Mouse (Mus musculus) forebrain, embryonic 11.5 days (tissue): ENCODE results near the gene Terf2ip. TPM values are rescaled to one million over a fixed set of nuclear protein-coding genes. Genes with fewer than 3 reads are reported as not detected.

Source experiments
- ATAC-seq: fragments of 200-750 bp; cut with Nextera tagmentation; replicated peaks from 2 replicates; pipeline ENCODE4 v1.8.0; 2017; ENCODE audit warnings: moderate TSS enrichment; ENCODE audit not compliant: low FRiP score
- DNase-seq: peaks from one replicate; pipeline ENCODE4 v3.0.0-alpha.2; 2017; ENCODE audit warnings: low spot score
- H3K27ac ChIP-seq: fragments of 300-500 bp; sonication (generic); 2 replicates; pipeline ENCODE4 v1.5.1; 2014; ENCODE audit warnings: low read depth, low read length
- H3K27me3 ChIP-seq: fragments of 300-500 bp; sonication (generic); 2 replicates; pipeline ENCODE4 v1.6.1; 2014; ENCODE audit warnings: mild to moderate bottlenecking, low read length, mixed read lengths; ENCODE audit not compliant: control insufficient read depth, insufficient read depth
- H3K36me3 ChIP-seq: fragments of 300-500 bp; sonication (generic); 2 replicates; pipeline ENCODE4 v1.6.1; 2014; ENCODE audit warnings: mild to moderate bottlenecking, low read length, moderate library complexity, mixed read lengths; ENCODE audit not compliant: control insufficient read depth, insufficient read depth
- H3K4me1 ChIP-seq: fragments of 300-500 bp; sonication (generic); replicated peaks from 2 replicates; pipeline ENCODE4 v1.6.1; 2014; ENCODE audit warnings: low read length, mixed read lengths; ENCODE audit not compliant: control insufficient read depth, insufficient read depth
- H3K4me2 ChIP-seq: fragments of 300-500 bp; sonication (generic); 2 replicates; pipeline ENCODE4 v1.6.1; 2014; ENCODE audit warnings: low read depth, mild to moderate bottlenecking, low read length, moderate library complexity, mixed read lengths; ENCODE audit not compliant: severe bottlenecking
- H3K4me3 ChIP-seq: fragments of 300-500 bp; sonication (generic); 2 replicates; pipeline ENCODE4 v1.5.1; 2014; ENCODE audit warnings: low read depth, low read length
- H3K9ac ChIP-seq: fragments of 300-500 bp; sonication (generic); 2 replicates; pipeline ENCODE4 v1.6.1; 2014; ENCODE audit warnings: low read length
- H3K9me3 ChIP-seq: fragments of 300-500 bp; sonication (generic); 2 replicates; pipeline ENCODE4 v1.6.1; 2016; ENCODE audit warnings: low read length, mixed read lengths; ENCODE audit not compliant: control insufficient read depth
- WGBS: fragments of 180-500 bp; shearing (Covaris S2); extraction: QIAGEN DNeasy Blood & Tissue Kit; methylation state at CpG from one replicate; pipeline ENCODE4 v1.1.7; 2014; 5-methylcytosine and 5-hydroxymethylcytosine counted together
- polyA plus RNA-seq: library from polyadenylated mRNA; unstranded; fragments of >200 nt; fragmentation: Nextera tagmentation; extraction: Ambion mirVana; gene quantifications from 2 replicates; pipeline ENCODE4 v1.2.1, GENCODE M21; 2014

Gene Terf2ip
- polyA plus RNA-seq, 1 experiment from 2014 or later = 33.9 TPM

DNA sequence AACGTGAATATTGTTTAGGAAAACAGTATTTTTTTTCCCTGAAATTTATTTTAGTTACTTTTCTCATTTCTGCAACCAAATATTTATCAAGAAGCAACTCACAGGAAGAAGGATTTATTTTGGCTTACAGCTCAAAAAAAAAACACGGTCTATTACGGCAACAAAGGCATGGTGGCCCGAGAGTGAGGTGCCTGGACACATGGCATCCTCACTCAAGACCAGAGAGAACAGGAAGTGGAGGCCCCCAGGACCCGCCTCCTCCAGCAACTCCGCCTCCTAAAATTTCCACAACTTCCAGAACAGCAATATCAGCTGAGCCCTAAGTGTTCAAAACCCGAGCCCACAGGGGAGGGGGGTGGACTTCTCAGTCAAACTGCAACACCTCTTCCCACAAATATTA is 18.3 kb downstream of the Terf2ip start:
- Histone ChIP-seq H3K4me1 (no peaks in the 10 kb centered on the region), H3K27me3 (no peaks in the 10 kb centered on the region), H3K27ac (no peak overlapping the region), H3K4me2 (no peak overlapping the region), H3K36me3 (no peaks in the 10 kb centered on the region), H3K9ac (no peak overlapping the region), H3K9me3 (no peaks in the 10 kb centered on the region), H3K4me3 (no peak overlapping the region)
- DNase-seq (no peak), ATAC-seq (no peak)
- 89% methylated on average over 7 of the region's 7 CpGs for WGBS

DNA sequence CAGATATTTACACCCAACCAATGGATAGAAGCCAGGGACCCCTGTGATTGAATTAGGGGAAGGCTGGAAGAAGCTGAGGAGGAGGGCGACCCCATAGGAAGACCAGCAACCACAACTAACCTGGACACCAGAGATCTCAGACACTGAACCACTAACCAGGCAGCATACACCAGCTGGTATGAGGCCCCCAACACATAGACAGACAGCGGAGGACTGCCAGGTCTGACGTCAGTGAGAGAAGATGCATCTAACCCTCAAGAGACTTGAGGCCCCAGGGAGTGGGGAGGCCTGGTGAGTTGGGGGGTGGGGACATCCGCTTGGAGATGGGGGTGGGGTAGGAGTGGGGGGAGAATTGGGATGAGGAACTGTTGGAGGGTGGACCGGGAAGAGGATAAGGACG is 19.5 kb downstream of the Terf2ip start:
- no peaks in the 10 kb centered on the region for H3K9me3 ChIP-seq
- H3K27ac ChIP-seq = no peak overlapping the region
- WGBS = 49% methylated on average over 6 of the region's 6 CpGs
- no peaks in the 10 kb centered on the region for H3K27me3 ChIP-seq
- no peak overlapping the region for H3K4me3 ChIP-seq
- no peak overlapping the region for H3K4me2 ChIP-seq
- ATAC-seq (no peak), DNase-seq (no peak)
- no peaks in the 10 kb centered on the region for H3K4me1 ChIP-seq
- no peak overlapping the region for H3K9ac ChIP-seq
- no peaks in the 10 kb centered on the region for H3K36me3 ChIP-seq

DNA sequence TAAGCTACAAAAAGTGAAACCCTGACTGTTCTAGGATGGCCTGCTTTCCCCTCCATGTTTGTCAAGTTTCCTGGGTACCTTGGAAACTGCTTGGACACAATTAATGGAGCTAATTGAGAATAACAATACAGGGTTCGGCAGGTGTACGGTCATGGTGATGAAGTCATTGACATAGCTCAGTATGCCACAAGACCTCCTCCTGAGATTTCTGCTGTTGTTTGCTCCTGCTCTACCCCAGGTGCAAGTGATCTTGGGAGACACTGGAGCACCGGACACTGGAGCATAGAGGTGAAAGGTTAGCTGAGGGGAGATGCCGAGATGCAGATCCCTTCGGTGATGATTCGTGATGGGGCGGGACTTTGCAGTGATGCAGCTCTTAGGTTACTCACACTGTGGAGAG is 21.9 kb downstream of the Terf2ip start:
- H3K27ac ChIP-seq = no peak overlapping the region
- no peak for DNase-seq
- no peaks in the 10 kb centered on the region for H3K9me3 ChIP-seq
- no peak overlapping the region for H3K4me3 ChIP-seq
- no peak for ATAC-seq
- no peaks in the 10 kb centered on the region for H3K4me1 ChIP-seq
- no peak overlapping the region for H3K9ac ChIP-seq
- no peaks in the 10 kb centered on the region for H3K27me3 ChIP-seq
- H3K36me3 ChIP-seq = no peaks in the 10 kb centered on the region
- no peak overlapping the region for H3K4me2 ChIP-seq
- WGBS = 50% methylated on average over 7 of the region's 7 CpGs

DNA sequence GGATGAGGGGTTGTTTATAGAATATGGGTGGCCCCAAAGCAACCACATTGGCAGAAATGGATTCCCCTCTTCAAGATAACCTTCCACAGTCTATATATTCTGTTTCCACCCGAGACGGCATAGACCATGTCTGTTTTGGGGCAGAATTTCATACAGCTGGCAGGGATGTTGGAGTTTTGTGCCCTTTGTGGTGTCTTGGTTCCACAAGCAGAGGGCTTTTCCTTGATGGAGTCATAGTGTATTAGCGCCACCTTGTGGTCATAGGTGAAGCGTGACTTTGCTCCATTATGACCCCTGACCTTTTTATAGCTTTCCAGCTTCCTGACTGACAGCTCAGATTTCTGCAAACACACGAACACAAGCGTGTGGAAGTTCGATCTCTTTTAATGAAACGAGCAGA is 23.4 kb downstream of the Terf2ip start:
- DNase-seq (peak; percentile 71), ATAC-seq (no peak; the same call in 1 of the 2 replicates)
- WGBS = 22% methylated on average over 8 of the region's 8 CpGs
- Histone ChIP-seq H3K4me3 (no peak overlapping the region), H3K9me3 (no peaks in the 10 kb centered on the region), H3K27ac (no peak overlapping the region), H3K4me2 (no peak overlapping the region), H3K36me3 (no peaks in the 10 kb centered on the region), H3K27me3 (no peaks in the 10 kb centered on the region), H3K4me1 (no peaks in the 10 kb centered on the region), H3K9ac (no peak overlapping the region)

GRCm38 (mm10) chr8:112037521-112037920 is 26.3 kb downstream of the Terf2ip start:
- 85% methylated on average over 18 of the region's 18 CpGs for WGBS
- Histone ChIP-seq H3K4me1 (no peaks in the 10 kb centered on the region), H3K4me3 (no peak overlapping the region), H3K27ac (no peak overlapping the region), H3K9ac (no peak overlapping the region), H3K9me3 (no peaks in the 10 kb centered on the region), H3K27me3 (no peaks in the 10 kb centered on the region), H3K4me2 (no peak overlapping the region), H3K36me3 (no peaks in the 10 kb centered on the region)
- no peak for DNase-seq
- ATAC-seq = no peak

- Histone ChIP-seq H3K9ac (no peak overlapping the region), H3K27me3 (no peaks in the 10 kb centered on the region), H3K36me3 (no peaks in the 10 kb centered on the region), H3K4me1 (no peaks in the 10 kb centered on the region), H3K9me3 (no peaks in the 10 kb centered on the region), H3K4me3 (no peak overlapping the region), H3K4me2 (no peak overlapping the region), H3K27ac (no peak overlapping the region)
- 81% methylated on average over 5 of the region's 5 CpGs for WGBS
- no peak for DNase-seq
- ATAC-seq = no peak
Measured at GRCm38 (mm10) chr8:112045182-112045581, 34.0 kb downstream of the Terf2ip start.

DNA sequence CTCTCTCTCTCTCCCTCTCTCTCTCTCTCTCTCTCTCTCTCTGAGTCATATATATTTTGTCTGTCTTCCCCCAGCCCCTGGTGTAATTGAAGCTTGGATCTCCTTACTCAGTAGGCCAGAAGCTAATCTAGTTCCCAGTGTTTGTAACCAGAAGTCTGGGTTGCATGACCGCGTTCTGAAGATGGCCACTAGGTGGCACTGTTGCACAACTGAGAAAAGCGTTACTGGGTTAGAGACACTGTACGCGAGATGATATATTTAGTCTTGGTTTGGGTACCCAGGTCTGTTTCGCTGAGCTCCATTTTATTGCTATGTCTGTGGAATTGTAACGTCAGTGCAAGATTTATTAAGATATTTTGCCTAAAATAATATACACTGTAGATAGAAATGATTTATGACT is 34.7 kb downstream of the Terf2ip start:
- H3K27me3 ChIP-seq = no peaks in the 10 kb centered on the region
- no peak overlapping the region for H3K4me3 ChIP-seq
- 11% methylated on average over 7 of the region's 7 CpGs for WGBS
- H3K36me3 ChIP-seq = no peaks in the 10 kb centered on the region
- H3K4me2 ChIP-seq = no peak overlapping the region
- no peak overlapping the region for H3K9ac ChIP-seq
- ATAC-seq (peak; percentile 83), DNase-seq (peak; percentile 88)
- H3K9me3 ChIP-seq = no peaks in the 10 kb centered on the region
- H3K4me1 ChIP-seq = no peaks in the 10 kb centered on the region
- H3K27ac ChIP-seq = no peak overlapping the region

DNA sequence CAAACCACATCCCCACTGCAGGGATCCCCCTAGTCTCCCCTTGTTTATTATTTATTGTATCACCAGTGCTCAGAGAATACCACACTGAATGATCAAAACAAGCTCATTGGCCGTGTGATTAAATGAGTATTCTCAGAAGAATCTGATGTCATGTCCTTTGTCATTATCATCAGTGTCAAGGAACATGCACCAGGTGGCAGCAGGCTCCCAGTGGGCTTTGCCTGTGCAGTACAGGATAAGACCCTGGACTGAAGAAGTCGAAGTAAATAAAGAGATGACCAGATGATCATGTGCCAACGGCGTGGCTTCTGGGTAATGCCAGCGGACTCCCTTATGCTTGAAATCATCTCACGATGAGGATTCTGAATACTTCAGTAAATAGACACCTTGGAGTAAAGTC is 37.1 kb downstream of the Terf2ip start:
- Histone ChIP-seq H3K4me1 (no peaks in the 10 kb centered on the region), H3K27ac (no peak overlapping the region), H3K9me3 (no peaks in the 10 kb centered on the region), H3K9ac (no peak overlapping the region), H3K36me3 (no peaks in the 10 kb centered on the region), H3K4me3 (no peak overlapping the region), H3K27me3 (no peaks in the 10 kb centered on the region), H3K4me2 (no peak overlapping the region)
- DNase-seq (no peak), ATAC-seq (no peak)
- WGBS = 83% methylated on average over 6 of the region's 6 CpGs

GRCm38 (mm10) chr8:112049984-112050383 is 38.8 kb downstream of the Terf2ip start:
- Histone ChIP-seq H3K4me2 (no peak overlapping the region), H3K36me3 (no peaks in the 10 kb centered on the region), H3K4me1 (no peaks in the 10 kb centered on the region), H3K27me3 (no peaks in the 10 kb centered on the region), H3K4me3 (no peak overlapping the region), H3K9me3 (no peaks in the 10 kb centered on the region), H3K9ac (no peak overlapping the region), H3K27ac (no peak overlapping the region)
- ATAC-seq = no peak
- DNase-seq = no peak
- 79% methylated on average over 6 of the region's 6 CpGs for WGBS
